Comparison of ENCODE assay signal across 25 mouse cellular contexts in the genomic region with DNA sequence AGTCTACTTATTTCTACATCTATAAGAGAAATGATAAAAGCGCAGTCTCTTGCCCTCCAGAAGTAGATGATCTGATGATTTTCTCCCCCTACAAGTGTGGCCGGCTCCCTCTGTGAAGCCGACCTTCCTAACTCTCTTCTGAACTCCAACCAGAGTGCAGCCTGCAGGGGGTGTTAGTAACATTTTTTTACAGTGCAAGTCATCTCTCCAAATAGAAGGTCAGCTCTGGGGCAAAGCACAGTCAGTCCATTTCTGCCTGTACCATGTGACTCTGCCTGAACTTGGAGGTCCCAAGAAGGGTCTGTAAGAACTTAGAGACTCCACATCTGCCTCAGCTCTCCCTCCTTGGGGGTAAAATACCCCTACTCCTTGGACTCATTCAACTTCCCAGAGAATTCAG. TPM values are rescaled to one million over a fixed set of nuclear protein-coding genes. Genes with fewer than 3 reads are reported as not detected.
DNase-seq lines count a peak whose midpoint lies in the region; ATAC-seq and TF ChIP-seq lines count a peak whose summit lies in the region.
"Had no signal": no experiment of that assay in that cellular context is flagged by ENCODE, and none has a peak within 500 bp of the region (broad histone marks: within the 10 kb centered on the region; RNA-seq: fewer than 3 reads in every experiment).

No protein-coding gene starts in this region.

- WGBS in heart, embryonic 13.5 days = 49% methylated on average over 3 of the region's 3 CpGs
- 48% methylated on average over 3 of the region's 3 CpGs for WGBS in heart, embryonic 16.5 days
- 82% methylated on average over 3 of the region's 3 CpGs for WGBS in midbrain, postnatal 0 days

- intact Hi-C loops in gastrocnemius, adult 2 months (cut with DNase I) = no loop called here
- intact Hi-C loops in gastrocnemius, postnatal 14 days (cut with DNase I; ENCODE audit: low total_unique reads) = no loop called here

- peaks cover 15% of the 10 kb centered on the region; the same call in 1 of the 2 replicates for H3K36me3 ChIP-seq in heart, embryonic 13.5 days
- H3K36me3 ChIP-seq in heart, embryonic 16.5 days (ENCODE audit: control insufficient read depth, insufficient read depth) = no peaks in the 10 kb centered on the region
- H3K36me3 ChIP-seq in midbrain, postnatal 0 days (ENCODE audit: insufficient read depth, low read length) = no peaks in the 10 kb centered on the region
- H3K36me3 ChIP-seq: kidney, embryonic 15.5 days; liver, embryonic 12.5 days; neural tube, embryonic 13.5 days had no signal

- peak; percentile 47 for DNase-seq in gastrocnemius, adult 2 months
- no peak for DNase-seq in gastrocnemius, postnatal 14 days
- no peak for DNase-seq in heart, adult 9 months (ENCODE audit: low spot score in 2 of 2)
- DNase-seq in thymus, postnatal 25 days = no peak
- DNase-seq in midbrain, postnatal 0 days (ENCODE audit: low spot score) = no peak
- DNase-seq: adrenal gland, adult 2 months; cerebellum, adult 2 months; cerebellum, postnatal 14 days; kidney, adult 18-20 months; kidney, postnatal 36 days; left cerebral cortex, postnatal 4 days; liver, postnatal 0 days; right cerebral cortex, postnatal 4 days had no signal

- peak overlapping the region; percentile 99 for H3K27ac ChIP-seq in gastrocnemius, adult 2 months
- peak overlapping the region; percentile 97 for H3K27ac ChIP-seq in heart, embryonic 13.5 days (replicated peaks)
- peak overlapping the region; percentile 99 for H3K27ac ChIP-seq in heart, embryonic 16.5 days (ENCODE audit: low read length)
- H3K27ac ChIP-seq in midbrain, postnatal 0 days (ENCODE audit: low read depth, low read length) = no peak overlapping the region
- H3K27ac ChIP-seq: kidney, embryonic 15.5 days; layer of hippocampus, adult 2 months; left cerebral cortex, adult 2 months; liver, embryonic 12.5 days; neural tube, embryonic 13.5 days had no signal

- peak; percentile 16; the same call in 1 of the 2 replicates for TF ChIP-seq CTCF in gastrocnemius, adult 2 months (IDR thresholded peaks at IDR 0.05)
- TF ChIP-seq CTCF in midbrain, postnatal 0 days (IDR thresholded peaks at IDR 0.05) = no peak

- peak overlapping the region; percentile 60 for H3K9ac ChIP-seq in heart, embryonic 13.5 days
- peak overlapping the region; percentile 69 for H3K9ac ChIP-seq in heart, embryonic 16.5 days (ENCODE audit: low read length)
- no peak overlapping the region for H3K9ac ChIP-seq in midbrain, postnatal 0 days (replicated peaks; ENCODE audit: low read length, poor library complexity, severe bottlenecking)
- H3K9ac ChIP-seq: kidney, embryonic 15.5 days; liver, embryonic 12.5 days; liver, postnatal 0 days; neural tube, embryonic 13.5 days had no signal

- H3K27me3 ChIP-seq in heart, embryonic 13.5 days (replicated peaks) = no peaks in the 10 kb centered on the region
- H3K27me3 ChIP-seq in heart, embryonic 16.5 days (ENCODE audit: control insufficient read depth, insufficient read depth, low read length) = no peaks in the 10 kb centered on the region
- H3K27me3 ChIP-seq in midbrain, postnatal 0 days (ENCODE audit: insufficient read depth, low read length) = no peaks in the 10 kb centered on the region
- H3K27me3 ChIP-seq: kidney, embryonic 15.5 days; liver, embryonic 12.5 days; neural tube, embryonic 13.5 days had no signal

- peaks cover 93% of the 10 kb centered on the region for H3K4me1 ChIP-seq in heart, embryonic 13.5 days
- peaks cover 72% of the 10 kb centered on the region for H3K4me1 ChIP-seq in heart, embryonic 16.5 days (ENCODE audit: control insufficient read depth, insufficient read depth, low read length)
- 0 out of 2 replicates have a peak, but pooled peaks cover 2% of the 10 kb centered on the region for H3K4me1 ChIP-seq in midbrain, postnatal 0 days (ENCODE audit: insufficient read depth, low read length)

- peak; percentile 26; the same call in 1 of the 2 replicates for ATAC-seq in heart, embryonic 13.5 days (ENCODE audit: extremely low read depth, insufficient number of reproducible peaks, low FRiP score, low TSS enrichment)
- peak; percentile 30; the same call in 1 of the 2 replicates for ATAC-seq in heart, embryonic 16.5 days (replicated peaks; ENCODE audit: extremely low read depth, insufficient read depth, low FRiP score)
- no peak for ATAC-seq in midbrain, postnatal 0 days (ENCODE audit: low FRiP score)
- ATAC-seq: forebrain, embryonic 16.5 days; hindbrain, embryonic 16.5 days; liver, embryonic 12.5 days; liver, postnatal 0 days; midbrain, embryonic 16.5 days had no signal

- H3K4me2 ChIP-seq in heart, embryonic 13.5 days = peak overlapping the region; percentile 52
- H3K4me2 ChIP-seq in heart, embryonic 16.5 days (ENCODE audit: low read depth, low read length) = peak overlapping the region; percentile 42
- H3K4me2 ChIP-seq in midbrain, postnatal 0 days (ENCODE audit: low read depth, low read length, poor library complexity, severe bottlenecking) = no peak overlapping the region
- H3K4me2 ChIP-seq: kidney, embryonic 15.5 days; liver, embryonic 12.5 days; midbrain, embryonic 11.5 days; neural tube, embryonic 13.5 days had no signal

- H3K9me3 ChIP-seq in heart, embryonic 13.5 days = no peaks in the 10 kb centered on the region
- H3K9me3 ChIP-seq in heart, embryonic 16.5 days (replicated peaks; ENCODE audit: control insufficient read depth, low read length) = no peaks in the 10 kb centered on the region
- H3K9me3 ChIP-seq in midbrain, postnatal 0 days (ENCODE audit: low read length) = no peaks in the 10 kb centered on the region
- H3K9me3 ChIP-seq: kidney, embryonic 15.5 days; liver, embryonic 12.5 days; neural tube, embryonic 13.5 days had no signal

- peak overlapping the region; percentile 42 for H3K4me3 ChIP-seq in gastrocnemius, adult 2 months
- H3K4me3 ChIP-seq in heart, embryonic 13.5 days = no peak overlapping the region
- H3K4me3 ChIP-seq in heart, embryonic 16.5 days (ENCODE audit: low read length) = peak overlapping the region; percentile 2; the same call in 1 of the 2 replicates
- no peak overlapping the region for H3K4me3 ChIP-seq in midbrain, postnatal 0 days (ENCODE audit: low read depth, low read length)
- H3K4me3 ChIP-seq: erythroblast, embryonic 14.5 days; kidney, embryonic 15.5 days; layer of hippocampus, adult 2 months; left cerebral cortex, adult 2 months; liver, embryonic 12.5 days; neural tube, embryonic 13.5 days had no signal

RNA-seq across cellular contexts. Expression of a gene that starts 27.2 kb away (rescaled TPM):
- total RNA-seq in gastrocnemius, adult 2 months (2021) = 1,000 to 10,000 TPM; 1,026 to 1,225 TPM
- 1,000 to 10,000 TPM; 1,512 to 1,606 TPM for total RNA-seq in gastrocnemius, postnatal 14 days (2021)
- polyA plus RNA-seq in heart, embryonic 13.5 days (2015; fragmentation: Nextera tagmentation; extraction: Ambion mirVana) = 177 and 181 TPM in 2 replicates
- 280 and 289 TPM in 2 replicates for polyA plus RNA-seq in heart, embryonic 16.5 days (2015; fragmentation: Nextera tagmentation; extraction: Ambion mirVana)
- 34.4 and 59.9 TPM in 2 replicates for total RNA-seq in midbrain, postnatal 0 days (2014; rRNA removed)
- polyA plus RNA-seq in midbrain, postnatal 0 days (2015; fragmentation: Nextera tagmentation; extraction: Ambion mirVana) = 11.3 and 11.6 TPM in 2 replicates
- polyA plus RNA-seq: erythroblast, embryonic 14.5 days had no signal

RNA-seq across cellular contexts. Expression of a gene that starts 45.3 kb away (rescaled TPM):
- 1 to 10 TPM; 3.0 to 5.1 TPM for total RNA-seq in gastrocnemius, adult 2 months (2021)
- 1 to 10 TPM; 4.1 to 4.4 TPM for total RNA-seq in gastrocnemius, postnatal 14 days (2021)
- polyA plus RNA-seq in heart, embryonic 13.5 days (2015; fragmentation: Nextera tagmentation; extraction: Ambion mirVana) = 6.3 and 7.7 TPM in 2 replicates
- polyA plus RNA-seq in heart, embryonic 16.5 days (2015; fragmentation: Nextera tagmentation; extraction: Ambion mirVana) = 5.6 and 8.1 TPM in 2 replicates
- total RNA-seq in midbrain, postnatal 0 days (2014; rRNA removed) = 6.7 and 6.8 TPM in 2 replicates
- 5.2 and 5.9 TPM in 2 replicates for polyA plus RNA-seq in midbrain, postnatal 0 days (2015; fragmentation: Nextera tagmentation; extraction: Ambion mirVana)

Comparison
In these comparisons a context has a peak if more than half of its experiments do, and no peak if none do; other contexts are left out.
1. H3K4me3 ChIP-seq: peak in gastrocnemius, adult 2 months (single experiment) and heart, embryonic 16.5 days (single experiment); none in heart, embryonic 13.5 days (single experiment) and midbrain, postnatal 0 days (single experiment).
2. RNA of a gene that starts 27.2 kb away (total RNA-seq): 1,512 to 1,606 TPM in gastrocnemius, postnatal 14 days and 1,026 to 1,225 TPM in gastrocnemius, adult 2 months; 34.4 to 59.9 TPM in midbrain, postnatal 0 days; every median in the first group is over 10 times any median in the second.